Mouse (Mus musculus) frontal cortex, postnatal 10 days (tissue): Measurements from ENCODE around the gene Slc8a1.

Experiments
- DNase-seq, 2 experiments: peaks; one replicate each; pipeline ENCODE4 v3.0.0; 2022; ENCODE audit warnings: low spot score in 2 of 2, mixed read lengths in 1 of 2

The Slc8a1 gene

DNA sequence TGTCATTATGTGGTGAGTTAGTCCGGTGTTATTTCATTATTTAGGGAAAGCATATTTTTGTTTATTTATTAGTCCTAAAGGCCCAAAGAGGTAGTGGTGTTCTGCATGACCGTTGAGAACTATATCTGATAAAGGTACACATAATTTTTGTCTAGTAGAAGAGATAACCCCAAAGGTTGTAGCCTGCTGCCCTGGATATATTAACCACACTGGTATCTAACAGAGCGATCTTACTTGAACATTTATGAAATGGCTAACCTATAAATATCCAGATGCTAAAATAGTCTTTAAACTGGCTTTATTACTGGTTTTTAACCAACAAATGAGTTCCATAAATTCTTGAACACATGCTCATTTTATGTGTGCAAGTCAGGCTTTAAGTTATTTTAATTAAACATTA is 161.3 kb downstream of the Slc8a1 start:
- DNase-seq = no peak

DNA sequence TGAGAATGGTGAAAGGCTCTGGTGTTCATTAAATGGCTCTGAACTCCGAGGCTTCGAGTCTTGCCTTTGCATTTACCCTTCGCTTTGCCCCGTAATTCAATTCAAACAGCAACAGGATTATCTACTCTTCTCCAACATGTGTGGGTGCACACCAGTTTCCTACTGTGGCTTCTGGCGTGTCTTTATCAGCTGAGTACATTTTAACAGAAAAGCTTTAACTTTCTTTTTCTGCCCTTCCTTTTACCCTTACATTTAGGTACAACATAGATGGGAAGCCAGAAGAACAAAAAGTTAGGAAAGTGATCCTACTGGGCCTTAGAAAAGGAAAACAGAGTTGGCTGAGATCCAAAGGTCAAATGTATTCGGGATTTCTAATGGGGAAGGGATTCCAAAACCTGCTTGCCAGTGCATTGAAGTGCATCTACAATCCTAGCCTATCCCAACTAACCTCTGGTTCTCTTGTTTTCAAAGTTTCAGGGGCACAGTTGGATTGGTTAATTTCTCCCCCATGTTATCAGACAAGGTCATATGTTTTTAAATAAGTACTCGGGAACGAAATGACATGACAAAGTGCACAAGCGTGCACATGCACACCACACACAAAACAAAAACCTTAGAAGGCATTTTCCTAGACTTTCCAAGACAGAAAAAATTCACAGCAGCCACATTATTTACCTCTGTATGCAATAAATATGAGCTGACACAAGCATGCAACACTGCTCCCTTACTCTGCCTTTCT is 172.4 kb downstream of the Slc8a1 start:
- DNase-seq = no peak

DNA sequence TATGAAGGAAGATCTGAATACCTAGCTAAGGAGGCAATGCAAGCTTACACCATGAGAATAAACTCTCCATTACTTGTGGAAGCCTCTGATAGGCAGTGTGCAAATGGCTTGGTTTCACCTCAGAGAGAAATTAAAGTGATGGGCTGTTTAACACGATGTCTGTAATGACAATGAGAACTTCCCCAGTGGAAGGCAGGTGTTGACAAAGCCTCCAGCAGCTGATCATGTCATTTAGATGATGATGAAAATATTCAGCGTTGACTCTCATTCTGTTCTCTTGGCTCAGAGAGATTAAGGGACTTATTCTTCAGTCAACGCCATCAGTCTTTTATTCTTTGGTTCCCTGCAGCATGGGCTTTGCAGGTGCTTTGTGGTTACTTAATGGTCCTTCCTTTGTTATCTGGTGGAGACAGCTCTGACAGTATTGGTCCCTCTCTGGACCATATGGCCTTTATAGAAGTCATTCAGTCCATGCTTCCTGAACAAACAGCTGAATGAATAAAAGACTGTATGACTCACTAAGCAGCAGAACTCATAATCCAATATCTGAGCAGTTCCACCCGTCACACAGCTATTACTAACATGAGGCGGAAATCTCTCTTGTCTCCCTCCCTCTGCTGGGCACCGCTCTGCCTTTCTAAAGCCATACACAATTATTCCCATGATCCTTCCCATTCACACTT is 184.0 kb downstream of the Slc8a1 start:
- no peak for DNase-seq

DNA sequence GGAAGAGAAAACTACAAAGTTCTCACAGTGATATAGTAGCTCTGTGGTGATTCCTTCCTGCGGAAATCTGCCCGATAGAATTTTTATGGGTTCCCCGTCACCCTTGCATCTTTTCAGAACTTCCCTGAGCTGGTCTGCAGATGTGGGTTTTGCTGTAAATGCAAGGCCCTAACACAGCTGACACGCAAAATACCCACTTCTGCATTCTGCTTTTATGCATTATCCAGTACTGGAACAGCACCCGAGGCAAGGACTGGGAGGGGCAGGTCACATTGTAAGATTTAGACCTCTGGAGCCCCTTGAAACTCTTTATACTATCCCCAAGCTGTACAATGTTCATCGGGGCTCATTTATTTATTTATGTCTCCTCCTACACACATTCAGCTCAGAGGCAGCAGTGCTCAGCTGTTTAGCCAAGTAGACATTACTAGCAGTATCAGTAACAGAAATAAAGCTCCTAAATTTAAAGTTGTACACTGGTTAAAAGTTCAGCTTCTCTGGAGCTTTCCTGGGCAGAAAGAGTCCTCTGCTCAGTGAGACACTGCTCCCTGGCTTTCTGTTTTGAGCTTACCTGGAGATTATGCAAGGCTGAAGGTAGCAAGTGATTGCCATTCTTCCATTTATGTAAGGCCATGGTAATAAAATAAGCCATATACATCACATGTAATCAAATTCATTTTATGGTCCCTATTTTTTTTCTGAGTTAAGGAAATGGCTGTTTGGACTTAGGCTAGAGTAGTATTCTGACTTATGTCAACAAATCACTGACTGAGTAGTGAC is 186.1 kb downstream of the Slc8a1 start:
- no peak for DNase-seq

DNA sequence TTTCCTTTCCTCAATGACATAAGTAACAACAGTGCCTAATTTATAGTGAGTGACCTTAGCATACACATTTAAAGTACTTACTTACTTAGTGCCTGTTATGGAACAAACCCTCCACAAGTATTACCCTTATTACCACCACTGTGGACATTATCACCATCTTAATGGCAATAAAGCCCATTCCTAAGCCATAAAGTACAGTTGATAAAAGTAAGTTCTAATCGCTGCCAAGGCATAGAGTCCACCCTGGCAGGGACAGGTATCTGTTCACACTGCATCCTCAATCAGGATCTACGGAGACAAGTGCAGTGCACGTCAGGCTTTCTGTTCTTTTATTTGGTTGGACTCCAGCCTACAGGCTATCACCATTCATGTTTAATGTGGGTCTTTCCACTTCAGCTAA is 187.3 kb downstream of the Slc8a1 start:
- DNase-seq = no peak

DNA sequence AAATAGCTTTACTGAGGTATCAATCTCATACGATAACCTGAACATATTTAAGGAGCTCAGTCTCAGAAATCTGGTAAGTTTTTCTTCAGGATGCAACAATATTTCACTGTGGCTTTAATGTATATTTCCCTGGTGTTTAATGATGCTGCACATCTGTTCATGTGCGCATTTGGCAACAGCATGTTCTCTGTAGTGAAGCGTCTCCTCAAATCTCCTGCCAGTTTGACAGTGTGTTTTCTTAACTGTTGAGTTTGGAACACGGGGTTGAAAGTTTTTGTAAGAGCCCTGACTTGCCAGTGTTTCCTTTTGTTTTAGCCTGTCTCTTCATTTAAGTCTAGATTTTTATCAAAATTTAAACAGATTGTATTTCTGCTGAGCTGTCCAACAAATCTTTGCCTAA is 190.2 kb downstream of the Slc8a1 start:
- no peak for DNase-seq

DNA sequence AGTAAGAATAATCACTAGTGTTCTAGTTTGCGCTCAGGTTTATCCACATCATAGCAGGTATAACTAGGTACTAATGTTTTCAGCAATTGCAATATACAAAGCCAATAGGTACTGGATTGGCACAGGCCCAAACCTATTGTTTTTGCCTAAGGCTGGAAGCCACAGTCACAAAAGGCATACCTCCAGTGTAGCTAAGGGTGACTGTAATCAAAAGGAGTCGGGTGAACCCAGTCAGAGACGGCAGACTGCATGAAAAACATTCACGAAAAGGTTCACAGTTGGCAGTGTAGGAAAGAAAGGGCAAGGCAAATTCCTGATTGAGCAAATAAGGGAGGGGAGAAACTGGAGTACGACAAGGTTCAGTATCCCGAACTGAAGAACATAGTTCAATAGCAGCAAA is 191.7 kb downstream of the Slc8a1 start:
- no peak for DNase-seq

DNA sequence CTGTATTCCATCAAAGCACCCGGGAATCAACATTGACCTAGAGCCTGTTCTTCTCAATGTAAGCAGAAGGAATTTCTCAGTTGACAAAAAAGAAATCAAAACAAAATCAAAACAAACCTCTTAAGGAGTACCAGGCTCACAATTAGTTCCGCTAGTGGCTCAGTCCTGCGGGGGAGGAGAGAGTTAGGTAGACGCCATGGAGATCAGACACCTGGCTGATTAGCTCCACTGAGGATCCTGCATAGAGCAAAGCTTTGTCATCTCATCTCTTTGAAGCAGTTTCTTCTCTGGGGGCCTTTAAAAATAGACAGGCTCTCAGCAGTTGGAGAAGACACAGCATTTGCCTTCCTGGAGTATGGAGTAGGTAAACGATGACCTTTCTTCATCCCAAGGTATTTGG is 192.2 kb downstream of the Slc8a1 start:
- DNase-seq = no peak

DNA sequence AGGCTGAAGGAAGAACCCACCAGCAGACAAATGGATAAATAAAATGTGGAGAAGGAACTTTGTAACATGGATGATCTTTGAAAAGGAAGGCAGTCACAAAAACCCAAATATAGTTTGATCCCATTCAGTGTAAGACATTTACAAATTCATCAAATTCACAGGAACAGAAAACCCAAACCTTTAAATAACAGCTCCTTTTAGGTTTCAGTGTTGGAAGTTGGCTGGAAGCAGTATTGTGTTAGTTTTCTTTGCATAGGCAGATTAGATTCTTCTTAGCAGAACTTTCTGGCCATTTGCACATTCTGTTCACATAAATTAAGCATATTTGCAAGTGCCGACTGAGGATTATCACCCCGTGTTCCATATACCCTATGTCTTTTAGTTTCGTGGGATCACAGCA is 193.3 kb downstream of the Slc8a1 start:
- no peak for DNase-seq

DNA sequence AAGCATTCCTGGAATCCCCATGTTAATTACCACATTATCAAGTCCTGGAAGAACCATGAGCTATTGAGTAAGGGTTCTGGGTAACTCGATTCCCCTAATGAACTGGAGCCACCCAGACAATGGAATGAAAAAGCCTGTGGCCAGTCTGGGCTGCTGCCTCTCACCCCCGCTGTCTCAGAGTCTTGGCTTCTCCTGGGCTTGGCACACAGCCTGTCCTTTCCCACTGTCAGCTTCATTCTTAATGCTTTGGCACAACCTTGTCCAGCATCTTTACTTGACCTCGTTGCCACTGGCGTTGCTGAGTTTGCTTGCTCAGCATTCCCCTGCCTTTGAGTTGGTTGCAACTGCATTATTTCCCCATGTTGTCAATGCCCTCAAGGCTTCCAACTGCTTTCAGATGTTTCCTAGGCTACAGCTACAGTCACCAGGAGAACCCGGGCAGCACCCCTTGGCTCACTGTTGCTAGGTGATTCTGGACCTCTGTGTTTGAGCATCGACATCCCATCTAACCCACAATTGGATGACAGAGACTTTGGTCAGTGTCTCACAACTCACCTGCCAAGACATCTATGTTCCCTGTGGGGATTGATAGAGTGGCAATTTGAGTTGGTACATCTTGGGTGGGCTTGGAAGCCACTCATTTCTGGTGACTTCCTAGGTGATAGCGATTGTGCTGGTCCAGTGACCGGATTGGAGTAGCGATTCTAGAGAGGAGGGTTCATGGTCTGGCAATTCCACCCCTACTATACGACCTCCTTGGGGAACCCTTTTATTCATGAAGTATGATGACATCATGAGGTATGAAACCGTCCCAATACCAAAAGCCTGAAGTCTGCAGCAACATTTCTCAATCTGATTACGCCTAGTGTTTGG is 195.6 kb downstream of the Slc8a1 start:
- peak; percentile 40 to 41 for DNase-seq

DNA sequence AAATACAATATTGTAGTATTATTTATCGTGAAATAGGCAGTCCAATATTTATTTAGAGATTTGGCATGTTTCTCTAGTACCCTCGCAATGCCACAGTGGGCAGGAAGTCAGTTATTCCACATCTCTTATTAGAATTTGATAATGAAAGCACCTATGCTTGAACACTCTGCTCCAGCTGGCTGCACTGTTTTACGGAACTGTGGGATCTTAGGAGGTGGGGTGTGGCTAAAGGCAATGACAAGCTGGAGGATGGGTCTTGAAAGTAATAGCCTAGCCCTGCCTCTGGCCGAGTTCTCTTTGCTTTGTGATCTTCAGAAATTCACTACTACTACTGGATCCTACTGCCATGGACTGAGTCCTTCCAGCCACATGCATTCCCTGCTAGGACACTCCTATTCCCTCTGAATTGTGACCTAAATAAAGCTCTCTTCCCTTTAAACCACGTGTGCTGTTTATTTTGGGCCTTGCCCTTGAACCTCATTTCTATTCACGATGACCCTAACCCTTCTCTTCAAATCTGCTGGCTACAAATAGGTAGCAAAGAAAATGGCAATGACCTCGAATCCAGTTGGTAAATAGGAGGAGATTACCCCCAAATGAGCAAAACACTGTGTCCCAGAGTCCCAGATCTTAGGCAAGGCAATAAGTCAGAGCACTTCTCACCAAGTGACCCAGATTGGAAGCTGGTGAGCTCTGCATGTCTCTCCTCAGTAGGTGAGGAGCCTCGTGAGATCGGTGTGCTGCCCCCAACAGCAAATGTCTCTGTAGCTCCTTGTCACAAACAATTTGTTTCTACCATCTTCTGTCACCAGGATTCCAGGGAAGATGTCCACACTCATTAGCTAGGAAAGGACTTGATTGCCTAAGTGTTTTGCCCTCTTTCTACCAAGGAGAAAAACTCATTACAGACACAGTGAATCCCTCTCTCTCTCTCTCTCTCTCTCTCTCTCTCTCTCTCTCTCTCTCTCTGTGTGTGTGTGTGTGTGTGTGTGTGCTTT is 199.7 kb downstream of the Slc8a1 start:
- no peak for DNase-seq

DNA sequence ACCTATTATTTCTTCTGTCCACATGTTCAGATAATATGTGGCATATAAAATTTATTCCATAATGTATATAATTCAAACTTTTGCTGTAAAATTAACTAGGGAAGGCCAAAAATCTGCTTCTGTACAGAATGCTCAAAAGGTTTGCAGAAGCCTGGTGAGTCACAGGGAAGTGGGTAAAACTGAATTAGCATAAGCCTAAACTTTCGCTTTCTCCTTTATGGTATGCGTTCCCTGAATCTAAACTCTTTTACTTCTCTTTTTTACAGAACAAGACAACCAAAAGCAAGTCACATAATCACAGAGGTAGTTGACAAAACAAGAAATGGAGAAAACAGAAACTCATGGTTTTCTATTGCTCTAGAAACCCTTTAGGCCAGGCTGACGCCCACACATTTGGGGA is 202.1 kb downstream of the Slc8a1 start:
- DNase-seq = no peak

DNA sequence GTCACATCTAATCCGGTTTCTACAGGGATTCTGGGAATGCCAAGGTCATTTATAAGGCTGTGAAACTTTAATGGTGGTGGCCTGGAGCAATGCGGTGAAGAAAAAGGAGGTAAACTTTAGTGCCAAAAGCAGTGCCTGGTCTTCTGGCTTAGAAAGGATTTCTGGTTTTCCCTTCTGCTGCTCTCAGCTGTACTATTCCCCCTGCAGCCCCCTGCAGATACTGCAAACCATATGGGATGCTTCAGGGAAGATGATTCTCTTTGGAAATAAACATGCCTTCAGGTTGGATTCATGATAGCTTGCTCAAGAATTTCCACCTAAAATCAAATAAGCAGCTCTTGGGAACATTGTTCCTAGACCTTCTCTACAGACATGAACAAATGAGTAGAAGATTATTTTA is 208.3 kb downstream of the Slc8a1 start:
- DNase-seq = no peak

DNA sequence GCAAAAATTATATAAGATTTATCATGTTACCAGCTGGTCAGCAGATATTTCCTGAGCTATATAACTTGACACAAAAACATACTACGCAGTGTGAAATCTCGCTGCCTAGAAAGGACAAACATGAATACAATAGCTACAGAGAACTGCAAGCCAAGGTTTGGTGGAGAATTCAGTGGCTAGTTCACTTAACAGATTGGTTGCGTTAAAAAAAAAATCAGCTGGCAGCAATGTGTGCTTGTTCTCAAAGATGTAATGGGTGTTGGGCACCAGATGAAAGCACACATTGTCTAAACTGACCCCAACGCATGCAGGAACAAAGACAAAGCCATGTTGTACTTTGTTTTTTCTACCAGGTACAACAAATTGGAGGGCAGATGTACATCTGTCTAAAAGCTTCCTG is 209.2 kb downstream of the Slc8a1 start:
- no peak for DNase-seq

DNA sequence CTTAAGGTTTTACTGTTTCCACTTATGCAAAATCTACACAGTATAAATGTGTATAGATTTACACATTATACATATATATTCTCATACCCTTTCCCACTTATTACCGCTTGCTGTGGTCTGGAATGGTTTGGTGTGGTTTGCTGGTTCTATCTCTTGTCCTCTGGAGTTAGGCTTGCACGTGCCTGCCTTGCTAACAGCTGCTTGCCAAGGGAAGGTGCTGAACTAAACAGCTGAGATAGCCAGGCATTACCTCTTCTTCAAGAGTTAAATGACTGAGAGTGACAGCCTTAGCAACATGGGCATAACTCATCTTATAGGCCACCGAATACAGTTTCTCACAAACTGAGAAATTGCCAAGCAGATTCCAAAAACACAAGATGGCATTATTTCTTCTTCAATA is 211.7 kb downstream of the Slc8a1 start:
- no peak for DNase-seq

DNA sequence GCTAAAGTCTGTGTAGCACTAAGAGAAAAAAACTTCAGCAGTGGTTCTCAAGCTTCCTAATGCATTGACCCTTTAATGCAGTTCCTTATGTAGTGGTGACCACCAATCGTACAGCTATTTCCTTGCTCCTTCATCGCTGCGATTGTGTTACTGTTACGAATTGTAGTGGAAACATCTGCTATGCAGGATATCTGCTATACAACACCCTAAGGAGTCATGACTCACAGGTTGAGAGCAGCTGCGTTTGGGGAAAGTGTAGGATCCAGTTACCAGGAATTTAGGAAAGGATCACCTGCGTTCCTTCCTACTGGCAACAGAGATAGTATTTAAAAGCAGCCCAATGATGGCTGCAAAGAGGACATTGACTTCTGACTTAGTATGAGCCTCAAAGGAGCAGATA is 213.4 kb downstream of the Slc8a1 start:
- no peak for DNase-seq

DNA sequence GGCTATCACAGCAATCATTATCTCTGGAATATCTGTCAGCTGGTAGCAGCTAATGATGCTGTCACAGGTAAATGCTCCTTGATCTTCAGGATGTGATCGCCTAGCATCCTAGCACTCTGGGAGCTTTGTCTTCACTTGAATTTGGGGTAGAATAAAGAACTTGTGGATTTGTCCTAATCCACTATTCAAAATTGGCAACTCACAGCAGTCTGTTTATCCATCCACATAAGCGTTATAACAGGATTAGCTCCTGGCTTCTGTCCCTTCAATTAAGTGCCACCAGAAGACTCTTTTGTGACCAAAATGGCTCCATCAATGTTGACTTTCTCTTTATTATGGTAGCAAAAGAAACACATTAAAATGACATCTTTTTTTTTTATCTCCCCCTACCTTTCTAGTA is 214.2 kb downstream of the Slc8a1 start:
- no peak for DNase-seq

DNA sequence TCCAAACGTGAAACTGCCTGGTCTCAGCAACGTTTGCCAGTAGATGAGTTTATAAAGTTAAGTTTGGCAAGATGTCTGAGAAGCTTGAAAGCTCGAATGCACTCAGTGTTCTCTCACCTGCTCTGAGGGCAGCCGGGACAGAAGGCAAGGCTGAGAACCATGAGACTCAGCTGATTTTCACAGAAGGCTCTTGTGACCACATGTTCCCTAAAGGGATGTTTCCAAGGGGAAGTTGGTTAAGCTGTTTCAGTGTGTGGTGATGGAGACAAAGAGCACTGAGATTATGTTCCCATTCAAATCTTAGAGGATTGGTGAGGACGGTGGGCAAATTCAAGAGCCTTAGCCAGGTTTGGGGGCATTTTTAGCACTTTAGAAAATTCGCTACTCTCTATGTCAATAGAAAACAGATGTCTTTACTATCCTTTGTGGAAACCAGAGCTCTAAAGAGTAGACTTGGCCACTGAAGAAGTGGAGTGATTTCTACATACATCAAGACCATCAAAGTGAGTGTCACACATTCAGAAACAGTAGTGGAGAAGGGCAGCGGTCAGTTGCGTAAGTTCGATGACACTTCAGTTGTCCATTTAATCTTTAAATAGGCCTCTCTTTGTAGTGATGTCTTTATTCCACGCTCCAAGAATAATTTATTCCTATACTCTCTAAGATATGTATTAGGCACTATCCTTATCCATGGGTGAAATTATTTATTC is 219.7 kb downstream of the Slc8a1 start:
- no peak for DNase-seq

DNA sequence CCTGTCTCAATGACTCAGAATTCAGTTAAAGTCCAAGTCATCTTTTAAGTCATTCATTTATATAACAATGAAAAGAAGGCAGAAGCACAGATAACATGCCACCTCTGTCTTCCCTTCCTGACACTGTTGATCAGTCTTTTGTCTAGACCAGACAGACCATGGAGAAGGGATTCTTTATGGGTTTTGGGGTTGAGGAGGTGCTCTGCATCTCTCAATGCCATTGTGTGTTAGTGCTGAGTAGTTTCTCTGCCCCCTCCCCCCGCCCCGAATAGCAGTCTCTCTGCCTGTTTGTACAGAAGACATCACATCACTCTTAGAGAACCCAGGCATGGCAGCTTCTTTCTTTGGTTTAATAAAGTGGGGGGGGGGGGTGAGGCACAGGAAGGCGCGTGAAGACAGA is 222.0 kb downstream of the Slc8a1 start:
- DNase-seq = no peak

DNA sequence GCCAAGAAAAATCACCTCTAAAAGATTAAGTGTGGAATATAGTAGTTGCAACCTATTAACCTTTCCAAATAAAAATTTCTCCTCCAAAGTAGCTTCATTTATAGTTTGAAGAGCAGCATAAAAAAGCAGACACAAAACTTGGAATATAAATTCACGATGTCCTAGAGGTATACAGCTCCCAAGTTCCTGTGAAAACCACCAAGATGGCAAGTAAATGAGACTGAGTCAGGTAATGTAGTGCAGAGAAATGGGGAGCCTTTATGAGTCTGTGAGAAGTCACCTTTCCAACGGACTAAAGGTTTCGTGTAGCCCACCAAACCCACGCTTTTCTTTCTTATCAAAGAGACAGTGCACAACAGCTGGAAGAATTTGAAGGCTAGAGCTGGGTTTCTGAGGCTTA is 224.2 kb downstream of the Slc8a1 start:
- DNase-seq = no peak
